Mouse (Mus musculus) embryonic facial prominence, embryonic 14.5 days (tissue): ENCODE results near the gene Socs5. TPM values are rescaled to one million over a fixed set of nuclear protein-coding genes. Genes with fewer than 3 reads are reported as not detected.

Experiments used
- ATAC-seq: fragments of 200-750 bp; cut with Nextera tagmentation; 2 replicates; pipeline ENCODE4 v1.8.0; 2017; ENCODE audit warnings: low read depth, moderate number of reproducible peaks, moderate TSS enrichment
- DNase-seq: peaks from one replicate; pipeline ENCODE4 v3.0.0-alpha.2; 2015; ENCODE audit warnings: low spot score
- H3K27ac ChIP-seq: fragments of 300-500 bp; sonication (generic); replicated peaks from 2 replicates; pipeline ENCODE4 v1.5.1; 2014; ENCODE audit warnings: low read depth, mild to moderate bottlenecking, low read length, moderate library complexity
- H3K27me3 ChIP-seq: fragments of 300-500 bp; sonication (generic); replicated peaks from 2 replicates; pipeline ENCODE4 v1.6.1; 2014; ENCODE audit warnings: low read length; ENCODE audit not compliant: control insufficient read depth, insufficient read depth
- H3K36me3 ChIP-seq: fragments of 300-500 bp; sonication (generic); 2 replicates; pipeline ENCODE4 v1.6.1; 2014; ENCODE audit warnings: low read length, mixed read lengths; ENCODE audit not compliant: control insufficient read depth, insufficient read depth
- H3K4me1 ChIP-seq: fragments of 300-500 bp; sonication (generic); 2 replicates; pipeline ENCODE4 v1.6.1; 2014; ENCODE audit warnings: antibody characterized with exemption, low read length; ENCODE audit not compliant: control insufficient read depth, insufficient read depth
- H3K4me2 ChIP-seq: fragments of 300-500 bp; sonication (generic); 2 replicates; pipeline ENCODE4 v1.6.1; 2014; ENCODE audit warnings: low read depth, mild to moderate bottlenecking, low read length, moderate library complexity, mixed read lengths
- H3K4me3 ChIP-seq: fragments of 300-500 bp; sonication (generic); 2 replicates; pipeline ENCODE4 v1.5.1; 2014; ENCODE audit warnings: low read depth, mild to moderate bottlenecking, low read length
- H3K9ac ChIP-seq: fragments of 300-500 bp; sonication (generic); 2 replicates; pipeline ENCODE4 v1.6.1; 2014; ENCODE audit warnings: low read depth, mild to moderate bottlenecking, low read length, moderate library complexity, mixed read lengths
- H3K9me3 ChIP-seq: fragments of 300-500 bp; sonication (generic); 2 replicates; pipeline ENCODE4 v1.6.1; 2016; ENCODE audit warnings: low read length; ENCODE audit not compliant: control insufficient read depth
- WGBS: fragments of 180-500 bp; shearing (Covaris S2); extraction: QIAGEN DNeasy Blood & Tissue Kit; methylation state at CpG from one replicate; pipeline ENCODE4 v1.1.7; 2014; 5-methylcytosine and 5-hydroxymethylcytosine counted together
- polyA plus RNA-seq: library from polyadenylated mRNA; unstranded; fragments of >200 nt; fragmentation: Nextera tagmentation; extraction: Ambion mirVana; gene quantifications from 2 replicates; pipeline ENCODE4 v1.2.1, GENCODE M21; 2014

Socs5 gene
- polyA plus RNA-seq, 1 experiment from 2014 or later: 24.1 TPM

DNA sequence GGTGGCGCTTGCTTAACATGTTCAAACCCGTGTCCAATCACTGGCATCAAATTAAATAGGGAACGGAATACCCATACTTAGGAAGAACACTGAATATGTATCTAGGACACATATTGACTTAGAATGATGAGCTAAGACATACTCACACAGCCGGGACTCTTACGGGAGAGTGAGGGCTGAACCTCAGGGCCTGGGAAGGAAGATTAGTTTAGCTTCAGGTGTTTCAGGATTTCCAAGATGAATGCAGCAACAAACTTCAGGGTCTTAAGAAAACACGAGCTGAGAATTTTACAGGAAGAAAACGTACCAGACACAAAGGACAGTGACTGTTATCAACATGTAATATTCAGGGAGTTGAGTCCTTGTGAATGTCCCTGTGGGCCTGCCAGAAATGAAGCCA, 26.8 kb upstream of the Socs5 start:
- DNase-seq (no peak), ATAC-seq (no peak)
- no peak overlapping the region for H3K27ac ChIP-seq
- H3K9me3 ChIP-seq: no peaks in the 10 kb centered on the region
- no peak overlapping the region for H3K4me3 ChIP-seq
- H3K4me1 ChIP-seq: no peaks in the 10 kb centered on the region
- H3K36me3 ChIP-seq: no peaks in the 10 kb centered on the region
- no peak overlapping the region for H3K9ac ChIP-seq
- no peak overlapping the region for H3K4me2 ChIP-seq
- 85% methylated on average over 7 of the region's 7 CpGs for WGBS
- H3K27me3 ChIP-seq: no peaks in the 10 kb centered on the region

DNA sequence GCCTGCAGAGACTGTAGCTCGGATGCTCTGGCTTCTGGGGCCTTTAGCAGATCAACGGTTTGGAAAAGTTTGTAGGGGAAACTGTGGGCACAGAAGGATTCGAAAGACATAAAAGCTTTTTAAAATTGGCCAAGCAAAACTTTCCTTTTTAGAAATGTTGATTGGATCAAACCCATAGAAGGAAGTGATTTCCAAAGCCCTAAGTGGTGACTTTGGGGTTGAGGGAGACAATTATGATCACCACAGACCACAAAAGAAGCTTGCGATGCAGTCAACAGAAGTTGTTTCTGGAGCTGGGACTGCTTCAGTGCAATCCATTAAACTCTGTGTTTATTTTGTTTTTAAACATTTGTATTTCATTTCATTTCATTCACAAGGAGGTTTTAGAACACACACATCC, 24.9 kb upstream of the Socs5 start:
- Histone ChIP-seq H3K4me1 (no peaks in the 10 kb centered on the region), H3K9ac (no peak overlapping the region), H3K27me3 (no peaks in the 10 kb centered on the region), H3K4me3 (no peak overlapping the region), H3K27ac (no peak overlapping the region), H3K36me3 (no peaks in the 10 kb centered on the region), H3K9me3 (no peaks in the 10 kb centered on the region), H3K4me2 (no peak overlapping the region)
- 74% methylated on average over 4 of the region's 4 CpGs for WGBS
- no peak for ATAC-seq
- DNase-seq: peak; percentile 63

DNA sequence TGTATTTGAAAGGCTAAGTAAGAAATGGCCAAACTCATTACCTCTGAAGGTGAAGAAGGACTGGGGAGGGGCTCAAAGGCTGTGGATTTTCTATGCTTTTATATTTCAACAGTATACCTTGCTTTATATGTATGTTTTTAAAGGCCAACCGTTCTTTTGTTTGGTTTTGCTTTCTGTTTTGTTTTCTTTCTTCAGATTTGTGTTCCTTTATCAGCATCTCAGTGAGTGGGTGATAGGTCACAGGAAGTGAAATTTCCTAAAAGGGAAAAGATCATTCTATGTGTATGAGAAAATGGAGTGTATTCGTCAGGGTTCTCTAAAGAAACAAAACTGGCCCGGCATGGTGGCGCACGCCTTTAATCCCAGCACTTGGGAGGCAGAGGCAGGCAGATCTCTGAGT, 23.8 kb upstream of the Socs5 start:
- Histone ChIP-seq H3K9me3 (no peaks in the 10 kb centered on the region), H3K4me2 (no peak overlapping the region), H3K4me1 (no peaks in the 10 kb centered on the region), H3K27ac (no peak overlapping the region), H3K27me3 (no peaks in the 10 kb centered on the region), H3K9ac (no peak overlapping the region), H3K4me3 (no peak overlapping the region), H3K36me3 (no peaks in the 10 kb centered on the region)
- ATAC-seq: no peak
- no peak for DNase-seq
- 88% methylated on average over 5 of the region's 5 CpGs for WGBS

DNA sequence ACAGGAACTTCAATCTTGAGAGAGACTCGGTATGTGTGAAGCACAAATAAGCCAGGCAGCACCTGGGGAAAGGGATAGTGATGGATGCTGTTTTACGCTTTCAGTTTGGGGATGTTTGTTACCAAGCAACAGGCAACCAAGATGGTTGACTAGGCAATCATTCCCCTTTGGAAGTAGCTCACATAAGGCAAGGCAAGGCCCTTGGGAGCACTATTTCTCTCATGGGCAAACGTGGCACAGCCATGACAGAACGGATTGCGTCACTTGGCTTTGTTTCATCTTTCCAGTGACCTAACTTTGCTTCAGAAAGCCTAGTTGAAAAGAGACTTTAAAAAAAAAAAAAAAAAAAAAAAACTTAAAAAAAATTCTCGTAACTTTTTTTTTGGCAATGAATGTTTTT, 21.8 kb upstream of the Socs5 start:
- no peaks in the 10 kb centered on the region for H3K36me3 ChIP-seq
- H3K9me3 ChIP-seq: no peaks in the 10 kb centered on the region
- H3K4me3 ChIP-seq: no peak overlapping the region
- DNase-seq (no peak), ATAC-seq (no peak)
- no peak overlapping the region for H3K4me2 ChIP-seq
- 88% methylated on average over 6 of the region's 6 CpGs for WGBS
- H3K4me1 ChIP-seq: no peaks in the 10 kb centered on the region
- no peak overlapping the region for H3K9ac ChIP-seq
- no peak overlapping the region for H3K27ac ChIP-seq
- H3K27me3 ChIP-seq: no peaks in the 10 kb centered on the region

DNA sequence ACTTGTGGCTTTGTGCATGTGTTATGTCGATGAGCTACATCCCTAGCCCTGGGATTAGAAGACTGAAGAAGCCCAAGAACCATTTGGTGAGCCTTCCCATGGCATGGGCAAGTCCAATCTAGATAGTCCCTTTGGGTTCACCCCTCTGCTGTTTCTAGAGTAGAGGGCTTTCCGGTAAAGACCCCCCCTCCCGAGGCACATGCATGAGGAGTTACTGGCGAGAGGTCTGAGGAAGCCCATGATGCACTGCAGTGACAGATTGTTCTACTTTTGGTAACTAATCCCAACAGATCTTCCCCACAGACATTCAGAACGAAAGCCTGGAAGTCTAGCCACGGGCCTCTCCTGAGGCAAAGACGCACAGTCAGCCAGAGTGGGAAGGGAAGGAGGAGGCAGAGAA, 18.2 kb upstream of the Socs5 start:
- WGBS: 76% methylated on average over 7 of the region's 7 CpGs
- no peak for DNase-seq

DNA sequence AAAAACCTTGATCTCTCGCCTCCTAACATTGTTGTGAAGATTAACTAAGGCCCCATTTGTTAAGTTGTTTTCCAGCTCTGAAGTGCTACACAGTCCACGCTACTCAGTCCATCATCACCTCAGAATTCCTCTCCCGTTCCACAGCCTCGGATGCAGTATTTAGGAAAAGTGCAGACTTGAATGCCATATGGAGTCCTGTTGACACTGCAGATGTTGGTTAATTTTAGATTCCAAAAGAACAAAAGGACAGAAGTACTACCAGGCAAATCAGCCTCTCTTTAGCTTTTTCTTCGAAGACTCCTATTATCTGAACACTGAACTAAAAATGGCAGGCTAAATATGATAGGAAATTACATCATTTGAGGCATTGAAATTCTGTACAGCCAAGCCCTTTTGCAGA, 14.4 kb upstream of the Socs5 start:
- Histone ChIP-seq H3K9me3 (no peaks in the 10 kb centered on the region), H3K27ac (no peak overlapping the region), H3K9ac (no peak overlapping the region), H3K36me3 (no peaks in the 10 kb centered on the region), H3K4me2 (no peak overlapping the region), H3K27me3 (no peaks in the 10 kb centered on the region), H3K4me3 (no peak overlapping the region), H3K4me1 (no peaks in the 10 kb centered on the region)
- DNase-seq (no peak), ATAC-seq (no peak)
- WGBS: 64% methylated on average over 5 of the region's 5 CpGs

More for the DNA sequence above, 18.2 kb upstream of the Socs5 start:
- Histone ChIP-seq H3K4me2 (no peak overlapping the region), H3K9ac (no peak overlapping the region), H3K4me1 (no peaks in the 10 kb centered on the region), H3K4me3 (no peak overlapping the region), H3K27ac (no peak overlapping the region), H3K36me3 (no peaks in the 10 kb centered on the region), H3K9me3 (no peaks in the 10 kb centered on the region), H3K27me3 (no peaks in the 10 kb centered on the region)
- ATAC-seq: no peak

DNA sequence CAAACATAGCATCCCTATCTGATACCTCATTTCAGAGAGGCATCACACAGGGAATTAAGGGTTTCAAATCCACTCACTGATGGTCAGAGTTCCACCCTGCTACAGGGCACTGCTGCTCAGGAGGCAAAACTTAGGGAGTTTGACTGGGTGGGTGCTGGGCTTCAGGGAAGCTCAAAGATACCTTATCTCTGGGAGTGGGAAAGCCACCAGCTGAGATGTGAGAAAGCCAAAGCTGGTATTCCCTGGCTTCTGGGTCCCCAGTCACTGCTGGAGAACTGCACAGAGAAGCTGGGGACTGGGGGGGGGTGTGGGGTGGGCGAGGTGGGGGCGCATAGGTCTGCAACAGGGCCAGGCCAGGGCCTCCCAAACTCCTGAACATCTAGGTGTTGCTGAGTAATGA, 10.5 kb upstream of the Socs5 start:
- Histone ChIP-seq H3K36me3 (no peaks in the 10 kb centered on the region), H3K4me2 (no peak overlapping the region), H3K9ac (no peak overlapping the region), H3K27me3 (no peaks in the 10 kb centered on the region), H3K4me1 (no peaks in the 10 kb centered on the region), H3K27ac (no peak overlapping the region), H3K9me3 (no peaks in the 10 kb centered on the region), H3K4me3 (no peak overlapping the region)
- WGBS: 82% methylated on average over 2 of the region's 2 CpGs
- ATAC-seq (no peak), DNase-seq (no peak)

DNA sequence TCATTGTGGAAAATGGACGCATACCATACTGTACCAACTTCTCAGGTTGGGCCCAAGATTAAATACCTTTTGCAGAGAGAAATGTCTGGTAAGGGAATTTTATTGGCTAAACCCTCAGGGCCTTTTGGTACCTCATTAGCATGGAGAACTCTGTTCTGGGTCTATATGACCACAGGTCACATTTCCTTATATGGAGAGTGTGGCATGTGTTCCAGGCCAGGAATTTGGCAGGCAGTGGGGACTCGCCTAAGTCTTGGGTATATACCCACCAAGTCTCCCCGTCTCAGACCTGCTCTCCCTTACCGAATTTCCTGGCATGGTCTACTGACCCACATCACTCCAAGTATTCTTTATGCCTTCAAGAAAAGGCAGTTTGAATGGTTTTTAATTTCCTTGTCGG, 9.9 kb upstream of the Socs5 start:
- Histone ChIP-seq H3K27ac (no peak overlapping the region), H3K4me2 (no peak overlapping the region), H3K9me3 (no peaks in the 10 kb centered on the region), H3K4me1 (no peaks in the 10 kb centered on the region), H3K36me3 (no peaks in the 10 kb centered on the region), H3K9ac (no peak overlapping the region), H3K27me3 (no peaks in the 10 kb centered on the region), H3K4me3 (no peak overlapping the region)
- WGBS: 83% methylated on average over 5 of the region's 5 CpGs
- no peak for DNase-seq
- no peak for ATAC-seq

DNA sequence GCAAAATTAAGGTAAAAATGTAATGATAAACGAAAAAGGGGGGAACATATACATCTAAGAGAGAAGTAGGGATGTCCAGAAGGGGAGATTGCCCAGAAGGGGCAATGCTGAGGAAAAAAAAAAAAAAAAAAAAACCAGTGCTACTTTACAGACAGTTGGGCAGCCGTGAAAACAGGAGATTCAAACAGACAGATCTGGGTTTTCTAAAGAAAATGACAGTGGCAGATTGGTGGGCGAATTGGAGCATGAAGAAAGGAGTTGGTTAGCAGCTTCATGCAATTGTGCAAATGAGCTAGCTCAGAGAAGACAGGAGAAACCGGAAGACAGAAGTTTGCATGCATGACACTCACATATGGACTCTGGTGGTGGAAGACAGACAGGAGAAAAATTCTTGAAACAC, 6.5 kb upstream of the Socs5 start:
- Histone ChIP-seq H3K9ac (no peak overlapping the region), H3K36me3 (no peaks in the 10 kb centered on the region), H3K4me2 (no peak overlapping the region), H3K4me1 (peaks cover 2% of the 10 kb centered on the region; the same call in 1 of the 2 replicates), H3K9me3 (no peaks in the 10 kb centered on the region), H3K27me3 (no peaks in the 10 kb centered on the region), H3K27ac (no peak overlapping the region), H3K4me3 (no peak overlapping the region)
- DNase-seq (no peak), ATAC-seq (no peak)
- 67% methylated on average over 4 of the region's 4 CpGs for WGBS
